Mouse (Mus musculus) ovary, postnatal 14 days (tissue): Measurements from ENCODE around the gene Dennd1b.

Experiments used
- DNase-seq: peaks from one replicate; pipeline ENCODE4 v3.0.0; 2022; ENCODE audit warnings: low spot score

The Dennd1b gene

DNA sequence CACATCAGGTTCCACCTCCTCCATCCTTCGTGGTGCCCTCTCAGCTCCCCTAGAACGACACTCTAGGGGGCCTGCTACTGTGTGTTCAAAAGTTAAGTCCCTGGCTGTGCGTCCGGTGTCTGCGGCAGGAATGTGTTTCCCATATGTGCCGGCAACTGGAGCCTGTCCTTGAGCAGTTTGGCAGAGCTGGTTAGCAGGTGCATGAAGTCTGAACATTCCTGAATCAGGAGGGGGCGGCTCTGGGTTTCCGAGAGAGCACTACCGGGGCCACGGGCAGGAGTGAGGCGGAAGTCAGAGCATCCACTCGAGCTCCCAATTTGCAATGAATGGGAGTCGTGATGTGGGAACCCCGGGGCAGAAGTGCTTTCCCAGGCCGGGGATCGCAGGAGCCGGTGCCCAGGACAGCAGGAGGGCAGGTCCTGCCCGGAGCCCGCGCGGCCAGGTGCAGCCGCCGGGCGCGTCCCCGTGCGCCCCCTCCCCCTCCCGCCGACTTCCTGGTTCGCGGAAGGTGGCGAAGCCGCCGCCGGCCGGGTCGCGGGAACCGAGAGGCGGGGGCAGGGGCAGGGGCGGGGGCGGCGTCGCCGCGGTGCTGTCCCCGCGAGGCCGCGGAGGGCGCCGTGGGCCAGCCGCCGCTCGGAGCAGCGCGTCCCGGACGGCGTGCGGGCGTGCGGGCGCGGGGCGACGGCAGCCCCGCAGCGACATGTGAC is at the start of gene Dennd1b:
Gene Dennd1b (plus strand): TSS at position 275 of the 707 bp plus-strand sequence.
- peak; percentile 40 for DNase-seq

DNA sequence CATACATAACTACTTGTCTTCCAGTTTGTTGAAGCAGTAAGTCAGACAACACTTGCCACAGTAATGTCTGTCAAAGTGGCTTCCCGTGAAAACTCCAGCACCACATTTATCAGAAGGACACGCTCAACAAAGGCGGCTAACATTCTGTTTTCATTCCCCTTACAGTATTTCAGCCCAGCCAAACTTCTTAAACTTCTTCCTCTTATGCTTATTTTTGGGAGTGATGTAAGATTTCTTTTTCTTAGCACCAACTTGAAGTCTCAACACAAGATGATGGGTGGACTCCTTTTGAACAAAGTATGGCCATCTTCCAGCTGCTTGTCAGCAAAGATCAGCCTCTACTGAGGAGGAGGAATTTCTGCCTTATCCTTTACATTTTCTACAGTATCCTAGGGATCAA is 47.6 kb upstream of the Dennd1b start:
- no peak for DNase-seq

DNA sequence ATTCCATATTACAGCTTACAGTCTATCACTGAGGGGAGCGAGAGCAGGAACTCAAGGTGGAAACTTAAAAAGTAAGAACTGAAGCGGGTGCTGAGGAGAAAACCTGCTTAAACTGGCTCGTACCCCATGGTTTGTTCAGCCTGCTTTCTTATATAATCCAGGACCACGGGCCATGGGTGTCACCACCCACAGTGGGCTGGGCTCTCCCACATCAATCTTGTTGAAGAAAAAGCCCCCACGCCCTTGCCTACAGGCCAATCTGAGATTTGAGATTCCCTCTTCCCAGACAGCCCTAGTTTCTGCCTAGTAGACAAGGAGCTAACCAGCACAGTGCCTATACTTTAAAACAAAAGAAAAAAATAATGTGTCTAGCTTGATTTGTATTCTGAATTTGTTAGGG is 43.6 kb upstream of the Dennd1b start:
- no peak for DNase-seq

DNA sequence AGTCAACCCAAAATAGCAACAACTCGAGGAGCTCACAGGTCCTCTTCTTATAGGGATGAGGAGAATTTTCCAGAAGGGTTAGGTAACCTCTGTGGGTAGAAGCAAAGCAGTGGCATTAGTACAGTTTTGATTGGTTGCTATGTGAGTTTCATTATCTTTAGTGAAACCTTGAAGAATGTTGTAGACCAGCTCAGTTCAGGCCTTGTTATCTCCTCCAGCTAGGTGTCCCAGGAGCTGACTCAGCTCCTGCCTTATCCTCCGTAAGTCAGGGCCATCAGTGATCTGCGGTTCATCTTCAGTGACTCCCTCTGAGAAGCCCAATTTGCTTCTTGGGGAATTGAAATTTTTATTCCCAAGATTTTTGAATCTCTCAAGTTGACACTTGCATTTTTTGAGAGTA is 43.2 kb upstream of the Dennd1b start:
- no peak for DNase-seq

DNA sequence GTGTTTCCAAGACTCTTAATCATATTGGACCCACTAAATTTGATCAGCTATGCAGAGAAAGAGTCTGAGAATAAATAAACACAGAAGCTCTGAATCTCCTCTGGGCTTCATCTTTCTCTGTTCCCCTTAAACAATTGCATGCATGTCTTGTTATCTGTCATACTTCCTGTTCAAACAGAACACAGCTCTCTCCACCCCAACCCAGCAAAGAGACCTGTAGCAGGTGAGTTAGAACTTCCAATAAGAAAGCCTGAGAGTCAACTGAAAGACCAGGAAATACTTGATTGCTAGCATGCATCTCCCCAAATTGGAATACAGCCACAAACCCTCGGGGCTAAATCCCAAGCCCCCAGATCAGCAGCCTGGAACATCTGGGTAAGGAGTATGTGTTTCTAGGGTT is 42.4 kb upstream of the Dennd1b start:
- DNase-seq, result no peak

DNA sequence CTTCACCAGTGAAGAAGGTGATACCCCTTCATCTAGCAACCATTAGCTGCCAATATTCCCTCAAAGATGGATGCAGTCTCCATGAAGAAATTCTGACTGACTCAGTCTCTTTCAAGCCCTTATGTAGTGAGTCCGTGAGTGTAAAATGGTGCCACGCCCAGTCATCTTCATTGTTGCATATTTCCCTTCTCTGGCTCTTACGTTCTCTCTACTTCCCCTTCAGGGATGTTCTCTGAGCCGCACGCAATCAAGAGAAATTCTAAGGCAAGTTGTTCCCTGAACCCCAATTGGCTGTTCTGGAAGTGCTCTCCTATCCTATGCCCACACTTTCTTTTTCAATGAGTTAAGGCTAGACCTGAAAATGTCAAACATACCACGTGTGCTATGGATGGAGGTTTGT is 40.3 kb upstream of the Dennd1b start:
- DNase-seq, result no peak

DNA sequence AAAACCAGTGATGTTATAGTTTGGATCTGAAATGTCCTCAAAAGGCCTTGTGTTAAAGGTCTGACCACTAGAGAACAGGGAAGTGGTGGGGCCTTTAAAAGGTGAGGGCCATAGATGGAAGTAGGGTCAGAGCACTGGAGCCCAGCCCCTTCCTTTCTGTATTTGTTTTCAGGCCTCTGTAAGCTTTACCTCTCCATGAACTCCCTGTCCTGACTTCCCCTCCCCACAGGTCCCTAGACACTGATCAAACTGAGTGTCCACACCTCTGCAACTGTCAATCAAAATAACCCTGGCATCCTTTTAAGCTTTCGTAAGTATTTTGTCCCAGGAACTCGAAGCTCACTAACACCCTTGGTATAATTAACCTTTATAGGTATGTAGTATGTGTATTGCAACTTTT is 39.0 kb upstream of the Dennd1b start:
- DNase-seq, result no peak

DNA sequence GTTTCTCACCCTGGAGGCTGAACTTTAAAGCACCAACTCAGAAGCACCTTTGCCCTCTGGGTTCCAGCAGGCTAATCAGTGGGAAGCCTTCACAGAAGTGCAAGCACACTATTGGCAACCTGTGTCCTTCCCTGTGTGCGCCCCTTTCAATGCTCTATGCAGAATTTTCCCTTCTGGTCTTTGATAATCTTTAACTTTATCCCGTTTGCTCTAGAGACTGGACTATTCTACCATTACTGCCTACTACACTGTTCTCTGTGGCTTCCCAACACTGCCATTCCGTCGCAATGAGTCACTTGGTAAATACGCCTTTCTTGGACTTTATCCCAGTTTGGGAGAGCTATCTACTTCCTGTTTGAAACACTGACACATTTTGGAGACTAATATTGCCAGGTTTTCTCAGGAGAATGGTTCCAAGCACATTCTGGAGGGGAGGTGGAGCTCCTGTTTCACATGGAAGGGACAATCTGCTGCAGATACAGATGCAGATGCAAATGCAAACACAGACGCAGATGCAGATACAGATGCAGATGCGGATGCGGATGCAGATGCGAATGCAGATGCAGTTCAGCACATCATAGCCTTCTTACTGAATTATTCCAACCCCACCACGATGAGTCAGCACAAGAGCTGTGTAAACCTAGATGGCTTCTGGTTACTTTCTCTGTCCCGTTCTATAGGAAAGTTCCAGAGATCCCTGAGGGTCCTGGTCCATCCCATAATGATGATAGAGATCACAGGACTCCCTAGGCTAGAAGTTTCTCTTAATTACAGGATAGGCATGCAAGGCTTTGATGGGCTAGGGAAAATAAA is 34.4 kb upstream of the Dennd1b start:
- DNase-seq, result peak; percentile 17

DNA sequence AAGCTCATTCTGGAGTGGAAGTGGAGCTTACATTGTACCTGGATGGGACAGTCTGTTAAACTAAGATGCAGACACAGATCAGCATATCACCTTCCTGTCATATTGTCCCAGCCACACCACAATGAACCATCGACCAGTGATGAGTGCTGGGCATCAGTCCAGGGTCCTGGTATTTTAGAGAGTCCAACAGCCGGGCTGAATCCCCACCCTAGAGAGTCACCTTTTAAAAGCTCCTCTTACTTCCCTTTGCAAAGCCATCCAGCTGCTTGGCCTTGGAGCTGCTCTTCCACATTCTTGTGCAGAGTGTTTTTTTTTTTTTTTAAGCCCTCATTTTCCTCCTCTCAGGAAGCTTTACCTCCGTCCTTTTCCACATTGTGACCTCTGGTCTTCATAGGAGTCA is 33.2 kb upstream of the Dennd1b start:
- DNase-seq, result no peak

DNA sequence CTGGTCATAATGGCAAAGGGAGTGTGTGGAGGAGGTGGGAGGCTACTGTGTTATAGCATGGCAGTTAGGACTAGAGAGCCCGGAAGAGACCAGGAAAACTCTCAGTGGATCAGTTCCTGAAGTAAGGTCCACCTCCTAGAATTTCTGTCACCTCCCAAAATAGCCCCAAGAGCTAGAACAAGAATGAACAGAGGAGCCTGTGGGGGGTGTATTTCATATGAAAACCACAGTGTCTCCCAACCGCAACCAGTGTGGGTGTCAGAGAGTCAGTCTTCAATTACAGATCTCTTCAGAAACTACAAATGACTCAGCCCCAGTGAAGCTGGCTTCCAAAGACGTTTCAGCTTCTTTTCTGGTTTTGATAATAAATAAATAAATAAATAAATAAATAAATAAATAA is 32.4 kb upstream of the Dennd1b start:
- no peak for DNase-seq

DNA sequence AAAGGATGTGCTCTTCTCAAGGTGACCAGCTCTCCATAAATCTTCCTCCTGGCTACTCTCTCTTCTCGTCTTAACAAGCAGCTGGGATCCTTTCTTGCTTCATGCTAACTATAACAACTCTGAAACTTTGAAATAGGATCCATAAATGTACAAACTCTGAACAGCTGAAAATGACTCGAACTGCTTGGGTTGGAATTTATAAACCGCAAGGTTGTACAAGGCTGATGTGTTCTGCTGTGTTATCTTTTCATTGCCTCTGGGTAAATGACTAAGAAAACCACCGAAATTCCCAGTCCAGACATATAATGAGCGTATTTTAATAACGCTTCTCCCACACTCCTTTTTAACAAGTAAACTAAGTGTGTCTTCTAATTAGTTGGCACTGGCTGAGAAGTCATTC is 27.1 kb upstream of the Dennd1b start:
- no peak for DNase-seq

DNA sequence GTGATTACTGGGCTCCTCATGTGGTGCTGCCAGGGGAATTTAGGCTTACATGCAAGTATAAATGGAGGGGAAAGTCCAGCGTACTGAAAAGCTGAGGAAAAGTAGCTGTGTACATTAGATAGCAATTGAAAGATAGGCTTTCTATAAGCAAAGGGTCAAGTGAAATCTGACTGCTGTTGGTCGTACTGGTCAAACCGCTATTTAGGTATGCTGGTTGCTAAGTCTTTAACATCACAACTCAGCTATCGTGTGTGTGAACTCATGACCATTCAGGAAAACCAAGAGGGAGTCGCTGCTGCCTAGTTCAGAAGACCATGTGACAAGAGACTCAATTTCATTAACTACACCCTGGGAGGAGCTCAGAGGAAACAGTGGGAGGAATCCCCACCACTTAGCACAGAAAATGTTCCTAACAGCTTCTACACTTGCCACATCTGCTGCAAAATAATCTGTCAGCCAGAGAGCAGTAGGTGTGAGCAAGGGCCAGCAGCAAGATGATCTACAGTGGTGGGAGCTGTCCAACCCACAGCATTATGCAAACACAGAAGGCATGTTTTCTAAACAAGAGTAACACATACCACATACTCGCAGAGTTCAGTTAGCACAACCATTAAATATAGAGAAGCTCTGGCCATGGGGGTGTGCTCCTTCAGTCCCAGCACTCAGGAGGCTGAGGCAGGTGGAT is 25.4 kb upstream of the Dennd1b start:
- DNase-seq, result no peak

DNA sequence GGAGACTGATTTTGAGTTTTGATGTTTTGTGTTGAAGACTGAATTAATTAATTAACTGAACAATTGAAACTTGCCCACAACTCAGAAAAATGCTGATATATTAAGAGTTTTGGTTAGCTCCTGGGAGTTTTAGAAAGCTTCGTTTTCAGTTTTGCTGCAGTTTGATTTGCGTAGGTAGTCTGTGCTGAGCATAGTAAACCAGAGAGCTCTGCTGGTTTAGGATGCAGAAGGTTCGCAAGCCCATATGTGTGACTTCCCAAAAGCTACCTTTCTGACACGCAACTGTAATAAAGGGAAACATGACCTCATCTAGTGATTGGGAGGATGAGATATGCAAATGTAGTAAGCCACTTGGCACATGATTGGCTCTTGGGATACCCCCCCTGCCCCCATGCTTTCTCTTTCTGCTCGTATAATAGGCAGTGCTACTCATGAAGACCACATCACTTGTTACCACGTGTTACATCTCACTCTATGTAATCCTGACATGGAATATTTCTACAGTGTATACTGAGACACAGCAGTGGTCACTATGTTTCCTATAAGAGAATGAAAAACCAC is 23.6 kb upstream of the Dennd1b start:
- DNase-seq, result no peak

DNA sequence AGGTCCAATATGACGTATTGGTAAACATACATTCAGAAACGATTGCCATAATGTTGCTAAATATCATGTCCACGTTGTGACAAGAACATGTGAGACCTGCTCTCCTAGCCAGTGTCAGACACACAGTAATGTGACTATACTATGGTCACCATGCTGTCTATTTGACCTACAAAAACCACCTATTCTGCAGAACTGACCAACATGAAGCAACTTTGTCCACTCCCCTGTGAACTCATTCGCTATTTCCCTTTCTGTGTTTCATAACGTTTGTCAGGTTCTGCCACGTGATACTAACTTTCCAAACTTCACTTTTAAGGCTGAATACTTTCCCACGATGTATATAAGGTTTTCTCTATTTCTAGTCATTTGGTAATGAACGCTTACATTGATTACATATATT is 22.8 kb upstream of the Dennd1b start:
- no peak for DNase-seq

DNA sequence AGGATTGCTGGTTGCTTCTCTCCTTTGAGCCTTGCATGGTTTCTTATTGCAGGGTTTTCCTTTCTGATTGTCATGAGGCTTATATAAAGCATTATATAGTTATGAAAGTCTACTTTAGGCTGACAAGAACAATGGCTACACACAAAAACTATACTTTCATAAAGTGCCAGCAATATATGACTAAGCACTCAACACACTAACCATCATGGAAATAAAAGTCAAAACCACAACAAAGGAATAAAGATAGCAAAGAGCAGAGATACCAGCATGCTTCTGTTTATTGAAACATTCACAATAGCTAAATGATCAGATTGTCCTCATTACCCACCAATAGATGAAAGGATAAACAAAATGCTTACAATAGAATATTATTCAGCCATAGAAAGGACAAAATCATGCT is 11.1 kb upstream of the Dennd1b start:
- DNase-seq, result no peak

DNA sequence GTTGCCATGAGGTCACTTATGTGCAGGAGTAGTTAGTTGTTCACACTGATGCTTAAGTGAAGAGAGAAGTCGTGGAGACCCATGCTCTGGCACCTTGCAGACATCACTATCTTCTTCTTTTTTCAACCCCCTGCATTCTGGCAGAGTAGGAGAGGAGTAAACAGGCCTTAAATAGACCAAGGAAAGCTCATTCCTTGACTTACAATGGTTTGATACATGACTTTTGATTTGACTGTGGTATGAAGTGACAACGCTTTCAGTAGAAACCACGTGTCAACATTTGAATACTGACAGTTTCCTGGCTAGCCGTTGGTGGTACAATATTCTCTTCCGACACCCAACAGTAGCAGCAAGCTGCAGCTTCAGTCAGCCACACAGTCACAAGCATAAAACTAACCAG is 8.3 kb upstream of the Dennd1b start:
- DNase-seq, result no peak

DNA sequence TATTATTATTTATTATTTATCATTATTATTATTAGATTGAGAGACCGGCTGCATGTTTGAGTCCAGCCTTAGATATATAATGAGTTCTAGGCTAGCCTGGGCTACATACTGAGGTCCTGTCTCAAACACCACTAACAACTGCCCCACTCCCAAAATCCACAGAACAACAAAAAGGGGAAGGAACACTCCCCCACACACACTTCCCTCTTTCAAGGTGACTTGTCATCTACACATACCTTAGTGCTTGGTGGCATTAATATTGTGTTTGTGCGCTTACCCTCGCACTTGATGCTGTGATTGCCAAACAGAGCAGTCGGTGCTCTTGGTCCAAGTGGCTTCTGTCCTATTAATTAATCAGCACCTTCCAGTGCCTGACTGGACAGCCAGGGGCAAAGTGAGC is 7.8 kb upstream of the Dennd1b start:
- no peak for DNase-seq

DNA sequence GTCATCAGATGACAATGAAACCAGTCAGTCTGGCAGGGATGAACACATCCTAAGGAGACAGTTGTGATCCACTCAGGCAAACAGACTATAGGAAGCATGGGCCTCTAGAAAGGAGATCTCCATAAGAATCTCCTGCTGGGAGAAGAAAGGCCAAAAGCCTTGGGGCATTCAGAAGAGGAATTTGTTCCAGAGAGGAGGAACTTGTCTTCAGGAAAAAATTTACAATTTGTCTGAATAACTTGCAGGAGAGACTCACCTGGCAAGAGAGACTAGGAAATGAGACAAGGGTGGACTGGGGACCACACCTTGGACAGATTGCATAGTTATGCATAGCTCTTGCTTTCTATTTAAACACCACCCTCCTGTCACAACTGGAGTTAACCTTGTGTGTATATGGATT is 6.7 kb upstream of the Dennd1b start:
- DNase-seq, result no peak

DNA sequence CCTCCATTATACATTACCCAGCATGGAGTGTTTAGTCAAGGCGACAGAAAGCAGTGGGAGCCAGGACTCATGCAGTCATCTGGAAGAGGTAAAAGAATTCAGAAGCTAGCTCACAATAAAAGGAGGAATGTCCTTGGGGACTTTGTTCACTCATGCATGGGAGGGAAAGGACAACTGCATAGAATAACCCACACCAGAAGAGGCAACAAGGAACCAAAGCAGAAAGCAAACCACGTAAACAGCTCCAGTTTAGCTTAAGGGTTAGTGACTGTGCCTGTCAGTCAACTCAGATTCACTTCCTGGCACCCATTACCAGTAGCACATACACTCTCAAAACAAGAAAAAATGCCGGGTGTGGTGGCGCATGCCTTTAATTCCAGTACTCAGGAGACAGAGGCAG is 6.1 kb upstream of the Dennd1b start:
- DNase-seq, result no peak

DNA sequence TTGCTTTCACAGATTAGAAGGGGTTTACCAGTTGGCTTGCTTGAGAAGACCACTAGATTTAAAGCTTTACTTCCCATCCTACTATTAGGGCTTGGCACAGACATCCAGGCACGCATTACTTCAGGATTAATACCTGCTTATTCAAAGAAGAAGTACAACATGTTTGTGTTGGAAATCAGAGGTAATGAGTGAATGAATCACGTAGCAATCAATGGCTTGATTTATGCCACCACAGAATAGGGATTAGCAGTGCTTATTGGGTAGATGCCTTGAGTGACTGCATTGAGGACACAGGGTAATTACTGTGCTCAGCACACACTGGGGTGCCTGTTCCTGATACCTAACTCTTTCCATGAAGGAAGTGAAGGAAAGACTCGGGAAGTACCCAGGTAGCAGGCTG is 4.4 kb upstream of the Dennd1b start:
- DNase-seq, result no peak

DNA sequence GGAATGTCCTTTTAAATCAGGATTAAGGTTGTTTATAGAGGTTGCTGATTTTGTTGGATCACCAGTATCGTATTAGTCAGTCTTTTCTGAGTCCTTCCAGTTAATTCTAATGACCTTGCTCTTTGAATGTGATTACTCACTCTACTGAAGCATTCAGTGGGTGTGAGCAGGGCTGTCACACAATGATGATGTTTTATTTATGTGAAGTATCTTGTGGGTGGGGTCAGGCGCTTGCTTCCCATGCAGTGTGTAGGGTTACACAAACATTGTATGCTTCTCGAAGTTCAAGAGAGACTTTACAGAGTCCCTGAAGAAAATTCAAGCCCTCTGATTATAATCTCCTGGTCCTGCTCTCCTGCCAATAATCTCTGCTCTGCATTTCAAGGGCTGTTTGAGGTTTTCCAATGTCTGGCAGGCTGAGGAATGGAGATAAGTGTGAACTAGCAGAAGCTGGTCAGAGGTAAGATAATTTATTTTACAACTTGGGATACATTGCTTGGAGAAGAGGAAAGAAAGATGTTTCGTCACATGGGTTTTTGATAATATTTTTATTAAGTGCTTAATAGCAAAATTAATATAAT is 3.2 kb upstream of the Dennd1b start:
- no peak for DNase-seq

DNA sequence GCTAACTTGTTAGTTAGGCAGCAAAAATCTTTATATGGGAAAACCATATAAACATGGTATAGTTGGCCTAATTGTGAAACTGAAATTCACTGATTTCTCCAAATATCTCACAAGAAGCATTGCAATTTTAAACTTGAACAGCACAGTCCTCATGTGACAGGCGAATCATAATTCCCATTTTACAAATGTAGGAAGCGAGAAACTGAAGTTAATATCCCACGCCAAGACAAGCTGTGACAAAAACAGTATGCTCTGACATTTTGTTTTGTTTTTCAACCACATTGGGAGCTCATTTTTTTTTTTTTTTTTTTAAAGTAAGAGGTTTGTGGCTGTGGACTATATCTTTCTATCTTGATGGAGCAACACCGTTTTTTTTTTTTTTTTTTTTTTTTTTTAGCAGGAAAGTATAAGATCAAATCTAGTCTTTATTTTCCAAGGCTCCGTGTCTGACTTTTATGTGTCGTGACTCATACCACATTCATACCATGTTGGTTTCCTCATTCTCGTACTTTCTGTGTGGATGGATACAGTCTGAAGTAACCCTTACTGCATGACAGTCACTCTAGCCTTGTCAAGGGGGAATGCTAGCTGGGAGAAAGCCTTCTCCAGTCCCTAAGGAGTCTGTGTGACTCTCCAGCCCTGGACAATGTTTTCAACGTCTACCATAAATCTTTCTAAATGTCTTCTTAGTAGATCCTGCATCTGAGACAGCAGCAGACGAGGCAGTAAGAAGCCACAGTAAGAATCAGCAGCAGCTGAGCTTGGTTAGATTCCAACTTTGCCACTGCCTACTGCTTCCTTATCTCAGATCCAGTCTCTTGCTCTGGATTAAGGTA is 751 bp upstream of the Dennd1b start:
- no peak for DNase-seq
